Mouse (Mus musculus) heart, embryonic 13.5 days (tissue): ENCODE measurements around the gene Pxk. TPM values are rescaled to one million over a fixed set of nuclear protein-coding genes. Genes with fewer than 3 reads are reported as not detected.

ENCODE experiments used
- ATAC-seq: fragments of 200-750 bp; cut with Nextera tagmentation; 2 replicates; pipeline ENCODE4 v1.8.0; 2017; ENCODE audit warnings: moderate TSS enrichment; ENCODE audit not compliant: insufficient number of reproducible peaks, low FRiP score, low TSS enrichment; ENCODE audit errors: extremely low read depth
- H3K27ac ChIP-seq: fragments of 300-500 bp; sonication (generic); replicated peaks from 2 replicates; pipeline ENCODE4 v1.5.1; 2015; ENCODE audit warnings: moderate library complexity, mild to moderate bottlenecking, inconsistent platforms
- H3K27me3 ChIP-seq: fragments of 300-500 bp; sonication (generic); replicated peaks from 2 replicates; pipeline ENCODE4 v1.6.1; 2015; ENCODE audit warnings: mild to moderate bottlenecking, inconsistent platforms
- H3K36me3 ChIP-seq: fragments of 300-500 bp; sonication (generic); 2 replicates; pipeline ENCODE4 v1.6.1; 2015; ENCODE audit warnings: mild to moderate bottlenecking, inconsistent platforms
- H3K4me1 ChIP-seq: fragments of 300-500 bp; sonication (generic); 2 replicates; pipeline ENCODE4 v1.6.1; 2015; ENCODE audit warnings: inconsistent platforms
- H3K4me2 ChIP-seq: fragments of 300-500 bp; sonication (generic); 2 replicates; pipeline ENCODE4 v1.6.1; 2015; ENCODE audit warnings: inconsistent platforms, mild to moderate bottlenecking, moderate library complexity
- H3K4me3 ChIP-seq: fragments of 300-500 bp; sonication (generic); 2 replicates; pipeline ENCODE4 v1.5.1; 2015; ENCODE audit warnings: moderate library complexity, mild to moderate bottlenecking, inconsistent platforms
- H3K9ac ChIP-seq: fragments of 300-500 bp; sonication (generic); 2 replicates; pipeline ENCODE4 v1.6.1; 2015; ENCODE audit warnings: inconsistent platforms, mild to moderate bottlenecking, moderate library complexity
- H3K9me3 ChIP-seq: fragments of 300-500 bp; sonication (generic); 2 replicates; pipeline ENCODE4 v1.6.1; 2016; ENCODE audit warnings: inconsistent platforms
- WGBS: fragments of 180-500 bp; shearing (Covaris S2); methylation state at CpG from one replicate; pipeline ENCODE4 v1.1.7; 2015; ENCODE audit warnings: mixed read lengths; 5-methylcytosine and 5-hydroxymethylcytosine counted together
- polyA plus RNA-seq: library from polyadenylated mRNA; unstranded; fragments of >200 nt; fragmentation: Nextera tagmentation; extraction: Ambion mirVana; gene quantifications from 2 replicates; pipeline ENCODE4 v1.2.1, GENCODE M21; 2015

The Pxk gene
- 24.6 and 25.9 TPM in 2 replicates for polyA plus RNA-seq

GRCm38 (mm10) chr14:8097978-8098686 lies at the start of gene Pxk:
Pxk (plus strand) TSS chr14:8098211.
- peaks cover 33% of the 10 kb centered on the region for H3K4me1 ChIP-seq
- H3K4me2 ChIP-seq = peak within 1 kb of the TSS; percentile 81
- H3K27ac ChIP-seq = peak within 1 kb of the TSS; percentile 74
- peak within 1 kb of the TSS; percentile 91 for H3K4me3 ChIP-seq
- no peaks in the 10 kb centered on the region for H3K9me3 ChIP-seq
- no peaks in the 10 kb centered on the region for H3K27me3 ChIP-seq
- peaks cover 3% of the 10 kb centered on the region; the same call in 1 of the 2 replicates for H3K36me3 ChIP-seq
- WGBS = under 1% methylated on average over 86 of the region's 89 CpGs
- H3K9ac ChIP-seq = peak within 1 kb of the TSS; percentile 92
- ATAC-seq = peak; percentile 87

GRCm38 (mm10) chr14:8049334-8049733 lies 48.7 kb upstream of the Pxk start:
- H3K9me3 ChIP-seq = no peaks in the 10 kb centered on the region
- H3K4me3 ChIP-seq = no peak overlapping the region
- ATAC-seq = no peak
- no peak overlapping the region for H3K9ac ChIP-seq
- H3K27me3 ChIP-seq = no peaks in the 10 kb centered on the region
- H3K36me3 ChIP-seq = peaks cover 39% of the 10 kb centered on the region
- H3K27ac ChIP-seq = no peak overlapping the region
- WGBS = 81% methylated on average over 10 of the region's 10 CpGs
- H3K4me2 ChIP-seq = no peak overlapping the region
- H3K4me1 ChIP-seq = no peaks in the 10 kb centered on the region

- 69% methylated on average over 2 of the region's 2 CpGs for WGBS
- Histone ChIP-seq H3K27ac (no peak overlapping the region), H3K4me2 (no peak overlapping the region), H3K9ac (no peak overlapping the region), H3K4me1 (no peaks in the 10 kb centered on the region), H3K4me3 (no peak overlapping the region), H3K36me3 (peaks cover 40% of the 10 kb centered on the region), H3K27me3 (no peaks in the 10 kb centered on the region), H3K9me3 (no peaks in the 10 kb centered on the region)
- no peak for ATAC-seq
Measured at GRCm38 (mm10) chr14:8051869-8052268, 46.1 kb upstream of the Pxk start.

GRCm38 (mm10) chr14:8052661-8053060 lies 45.4 kb upstream of the Pxk start:
- Histone ChIP-seq H3K9me3 (no peaks in the 10 kb centered on the region), H3K27ac (no peak overlapping the region), H3K4me3 (no peak overlapping the region), H3K4me2 (no peak overlapping the region), H3K9ac (no peak overlapping the region), H3K36me3 (peaks cover 36% of the 10 kb centered on the region), H3K4me1 (no peaks in the 10 kb centered on the region), H3K27me3 (no peaks in the 10 kb centered on the region)
- ATAC-seq = no peak
- 94% methylated on average over 7 of the region's 7 CpGs for WGBS

- no peak overlapping the region for H3K4me2 ChIP-seq
- no peaks in the 10 kb centered on the region for H3K4me1 ChIP-seq
- H3K27me3 ChIP-seq = no peaks in the 10 kb centered on the region
- H3K36me3 ChIP-seq = peaks cover 28% of the 10 kb centered on the region
- H3K27ac ChIP-seq = no peak overlapping the region
- no peak for ATAC-seq
- H3K9ac ChIP-seq = no peak overlapping the region
- H3K9me3 ChIP-seq = no peaks in the 10 kb centered on the region
- WGBS = 34% methylated on average over 17 of the region's 17 CpGs
- H3K4me3 ChIP-seq = no peak overlapping the region
Measured at GRCm38 (mm10) chr14:8054310-8055102, 43.5 kb upstream of the Pxk start.

DNA sequence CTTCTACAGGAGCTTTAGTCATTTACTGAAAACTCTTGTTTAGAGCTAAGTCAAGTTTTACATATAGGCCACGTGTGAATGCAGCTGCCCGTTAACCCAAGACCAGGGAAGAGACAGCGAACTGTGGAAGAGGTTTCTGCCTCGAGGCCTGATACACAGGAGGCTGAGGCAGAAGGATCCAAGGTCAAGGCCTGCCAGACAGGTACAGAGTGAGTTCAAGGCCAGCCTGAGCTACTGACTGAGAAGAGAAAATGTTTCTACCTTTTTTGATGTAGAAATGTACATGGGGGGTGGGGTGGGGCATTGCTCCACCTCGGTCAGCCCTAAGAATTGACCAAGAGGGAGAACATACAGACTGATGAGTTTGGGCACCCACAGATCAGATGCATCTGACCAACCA lies 41.9 kb upstream of the Pxk start:
- no peaks in the 10 kb centered on the region for H3K9me3 ChIP-seq
- no peak overlapping the region for H3K9ac ChIP-seq
- WGBS = 75% methylated on average over 5 of the region's 5 CpGs
- no peak overlapping the region for H3K27ac ChIP-seq
- H3K36me3 ChIP-seq = peaks cover 16% of the 10 kb centered on the region
- ATAC-seq = no peak
- H3K4me1 ChIP-seq = no peaks in the 10 kb centered on the region
- no peak overlapping the region for H3K4me3 ChIP-seq
- H3K27me3 ChIP-seq = no peaks in the 10 kb centered on the region
- no peak overlapping the region for H3K4me2 ChIP-seq

DNA sequence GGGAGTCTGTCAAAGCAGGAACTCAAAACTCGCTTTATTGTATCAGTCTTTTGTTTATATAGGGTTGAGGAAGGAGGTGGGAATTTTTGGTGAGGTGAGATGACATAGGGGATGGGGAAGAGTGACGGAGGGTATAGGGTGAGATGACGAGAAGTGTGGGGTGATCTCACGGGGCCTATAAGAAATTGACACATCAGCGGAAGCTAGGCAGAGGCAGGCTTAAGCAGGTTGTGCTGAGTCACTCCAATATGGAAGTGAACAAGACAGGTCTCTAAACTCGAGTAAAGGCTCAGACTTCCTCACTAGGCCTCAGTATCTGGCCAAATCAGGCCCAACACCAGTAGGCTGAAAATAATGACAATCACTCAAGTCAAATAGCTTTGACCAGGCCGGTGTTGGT lies 38.1 kb upstream of the Pxk start:
- Histone ChIP-seq H3K4me3 (no peak overlapping the region), H3K4me1 (peaks cover 10% of the 10 kb centered on the region), H3K9me3 (no peaks in the 10 kb centered on the region), H3K9ac (no peak overlapping the region), H3K36me3 (peaks cover 8% of the 10 kb centered on the region), H3K27me3 (no peaks in the 10 kb centered on the region), H3K27ac (no peak overlapping the region), H3K4me2 (no peak overlapping the region)
- ATAC-seq = no peak
- WGBS = 90% methylated on average over 7 of the region's 7 CpGs

- Histone ChIP-seq H3K36me3 (no peaks in the 10 kb centered on the region), H3K4me2 (no peak overlapping the region), H3K9me3 (no peaks in the 10 kb centered on the region), H3K27ac (peak overlapping the region; percentile 46), H3K9ac (no peak overlapping the region), H3K4me3 (no peak overlapping the region), H3K27me3 (no peaks in the 10 kb centered on the region; the same call in 1 of the 2 replicates), H3K4me1 (peaks cover 10% of the 10 kb centered on the region)
- 24% methylated on average over 3 of the region's 3 CpGs for WGBS
- 0 out of 2 replicates have a peak, but pooled peaks have one; percentile 19 for ATAC-seq
Measured at GRCm38 (mm10) chr14:8062076-8062475, 35.9 kb upstream of the Pxk start.

DNA sequence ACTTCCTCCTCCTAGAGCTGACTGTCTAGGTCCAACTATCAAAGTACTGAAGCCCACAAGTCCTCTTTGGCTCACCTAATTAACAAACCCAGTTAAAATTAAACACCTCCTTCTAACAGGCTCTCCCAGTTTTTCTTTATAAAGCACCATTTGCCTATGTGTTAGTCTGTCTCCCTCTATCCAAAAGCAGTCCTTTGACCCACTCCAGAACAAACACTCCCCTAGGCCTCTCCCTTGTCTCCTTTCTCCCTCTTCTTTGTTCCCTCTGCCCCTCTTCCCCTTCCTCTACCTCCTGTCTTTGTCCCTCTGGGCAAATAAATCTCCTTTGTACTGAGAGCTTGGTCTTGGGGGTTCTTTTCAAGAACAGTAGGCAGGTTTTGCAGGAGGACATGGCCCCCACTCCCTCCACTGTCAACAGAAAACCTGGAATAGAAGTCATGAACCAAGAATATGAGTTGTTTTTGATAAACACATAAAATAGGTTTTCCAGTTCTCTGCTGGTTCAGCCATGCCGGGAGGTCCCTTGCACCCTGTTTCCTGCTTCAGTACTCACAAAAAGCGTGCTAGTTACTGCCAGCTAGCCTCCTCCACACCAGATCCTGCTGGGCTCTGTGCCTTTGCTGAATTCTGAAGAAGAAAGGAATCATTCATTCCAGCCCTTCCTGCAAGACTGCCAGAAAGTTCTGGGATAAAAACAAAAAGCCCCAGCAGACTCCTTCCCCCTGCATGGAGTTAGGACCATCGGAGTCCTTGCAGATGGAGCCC lies 35.3 kb upstream of the Pxk start:
- Histone ChIP-seq H3K27ac (peak overlapping the region; percentile 46), H3K27me3 (no peaks in the 10 kb centered on the region; the same call in 1 of the 2 replicates), H3K4me3 (no peak overlapping the region), H3K9me3 (no peaks in the 10 kb centered on the region), H3K36me3 (no peaks in the 10 kb centered on the region), H3K4me2 (no peak overlapping the region), H3K9ac (no peak overlapping the region), H3K4me1 (peaks cover 10% of the 10 kb centered on the region)
- 47% methylated on average over 3 of the region's 3 CpGs for WGBS
- ATAC-seq = no peak

- WGBS = 83% methylated on average over 8 of the region's 8 CpGs
- no peak for ATAC-seq
- Histone ChIP-seq H3K9me3 (no peaks in the 10 kb centered on the region), H3K4me1 (peaks cover 10% of the 10 kb centered on the region), H3K4me2 (no peak overlapping the region), H3K27ac (no peak overlapping the region), H3K4me3 (no peak overlapping the region), H3K9ac (no peak overlapping the region), H3K36me3 (no peaks in the 10 kb centered on the region), H3K27me3 (no peaks in the 10 kb centered on the region; the same call in 1 of the 2 replicates)
Measured at GRCm38 (mm10) chr14:8063835-8064785, 33.9 kb upstream of the Pxk start.
